Mouse (Mus musculus) limb, embryonic 14.5 days (tissue): Measurements from ENCODE around the gene Hoxd10. TPM values are rescaled to one million over a fixed set of nuclear protein-coding genes. Genes with fewer than 3 reads are reported as not detected.

Experiments used
- ATAC-seq: fragments of 200-750 bp; cut with Nextera tagmentation; 2 replicates; pipeline ENCODE4 v1.8.0; 2017; ENCODE audit warnings: low read depth, moderate number of reproducible peaks, moderate TSS enrichment; ENCODE audit not compliant: low FRiP score
- DNase-seq: peaks from one replicate; pipeline ENCODE4 v3.0.0-alpha.2; 2015; ENCODE audit warnings: low spot score
- H3K27ac ChIP-seq: fragments of 300-500 bp; sonication (generic); replicated peaks from 2 replicates; pipeline ENCODE4 v1.5.1; 2014; ENCODE audit warnings: low read depth, mild to moderate bottlenecking, low read length, moderate library complexity, mixed read lengths
- H3K27me3 ChIP-seq: fragments of 300-500 bp; sonication (generic); 2 replicates; pipeline ENCODE4 v1.6.1; 2014; ENCODE audit warnings: low read length, mixed read lengths; ENCODE audit not compliant: control insufficient read depth, insufficient read depth
- H3K36me3 ChIP-seq: fragments of 300-500 bp; sonication (generic); 2 replicates; pipeline ENCODE4 v1.6.1; 2014; ENCODE audit warnings: mild to moderate bottlenecking, low read length, moderate library complexity, mixed read lengths; ENCODE audit not compliant: control insufficient read depth, insufficient read depth
- H3K4me1 ChIP-seq: fragments of 300-500 bp; sonication (generic); 2 replicates; pipeline ENCODE4 v1.6.1; 2014; ENCODE audit warnings: antibody characterized with exemption, low read length, mixed read lengths; ENCODE audit not compliant: control insufficient read depth, insufficient read depth
- H3K4me2 ChIP-seq: fragments of 300-500 bp; sonication (generic); replicated peaks from 2 replicates; pipeline ENCODE4 v1.6.1; 2014; ENCODE audit warnings: low read depth, mild to moderate bottlenecking, low read length, moderate library complexity; ENCODE audit not compliant: severe bottlenecking
- H3K4me3 ChIP-seq: fragments of 300-500 bp; sonication (generic); replicated peaks from 2 replicates; pipeline ENCODE4 v1.5.1; 2014; ENCODE audit warnings: low read length
- H3K9ac ChIP-seq: fragments of 300-500 bp; sonication (generic); 2 replicates; pipeline ENCODE4 v1.6.1; 2014; ENCODE audit warnings: mild to moderate bottlenecking, low read depth, low read length, moderate library complexity; ENCODE audit not compliant: severe bottlenecking
- H3K9me3 ChIP-seq: fragments of 300-500 bp; sonication (generic); 2 replicates; pipeline ENCODE4 v1.6.1; 2016; ENCODE audit warnings: low read length; ENCODE audit not compliant: control insufficient read depth
- POLR2A ChIP-seq: fragments of 200-500 bp; IDR thresholded peaks from 2 replicates; pipeline ENCODE4 v1.8.0; 2012; ENCODE audit warnings: inconsistent platforms, mild to moderate bottlenecking, moderate library complexity, borderline replicate concordance; ENCODE audit not compliant: insufficient read depth, insufficient read length; ENCODE audit errors: extremely low read depth
- WGBS: fragments of 180-500 bp; shearing (Covaris S2); extraction: QIAGEN DNeasy Blood & Tissue Kit; methylation state at CpG from one replicate; pipeline ENCODE4 v1.1.7; 2014; 5-methylcytosine and 5-hydroxymethylcytosine counted together
- polyA plus RNA-seq, 2 experiments: library from polyadenylated mRNA; depleted of rRNA in 1 of 2; stranded (reverse) in 1 of 2; unstranded in 1 of 2; fragments of >200 nt; fragmentation: Nextera tagmentation in 1 of 2; extraction: Ambion mirVana in 1 of 2; gene quantifications; 2 replicates each; pipeline versions ENCODE4 v1.2.1 to v1.2.3; 2012 to 2014

Gene Hoxd10
- polyA plus RNA-seq, 2 experiments, result 18.3 to 39.4 TPM

DNA sequence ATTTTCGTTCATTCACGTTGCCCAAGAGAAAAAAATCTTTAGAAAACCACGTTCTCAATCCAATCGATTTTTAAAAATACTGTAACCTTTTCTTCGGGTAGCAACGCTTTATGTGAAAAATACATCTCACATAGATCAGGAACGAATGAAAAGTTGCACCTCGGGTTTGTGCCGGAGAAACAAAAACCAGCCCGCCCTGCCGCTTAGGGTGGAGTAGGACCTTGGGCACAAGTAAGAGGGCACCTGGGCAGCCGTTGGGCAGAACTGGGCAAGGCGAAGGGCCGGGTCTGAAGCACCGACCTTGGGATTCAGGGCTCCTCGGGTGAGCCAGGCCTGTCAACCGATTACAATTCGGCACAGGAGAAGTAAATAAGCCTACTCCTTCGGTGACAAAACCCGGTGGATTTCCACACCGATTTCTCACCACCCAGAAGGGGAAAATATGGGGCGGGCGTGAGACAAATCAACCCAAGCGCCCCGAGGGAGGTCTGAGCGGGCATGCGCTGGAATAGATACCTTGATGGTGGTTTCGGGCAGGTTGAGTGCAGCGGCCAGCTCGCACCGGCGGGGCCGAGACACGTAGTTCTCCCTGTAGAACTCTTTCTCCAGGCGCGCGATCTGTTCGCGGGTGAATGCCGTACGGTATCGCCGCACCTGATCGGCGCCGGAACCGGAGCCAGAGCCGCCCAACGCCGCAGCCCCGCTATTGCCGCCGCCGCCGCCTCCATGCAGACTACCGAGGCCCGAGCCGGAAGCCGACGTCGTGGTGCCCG, 34.3 kb upstream of the Hoxd10 start:
- peak overlapping the region; percentile 51 for H3K4me3 ChIP-seq
- H3K9me3 ChIP-seq, result no peaks in the 10 kb centered on the region
- no peak for TF ChIP-seq POLR2A
- DNase-seq, result no peak
- peaks cover 35% of the 10 kb centered on the region for H3K27me3 ChIP-seq
- peak overlapping the region; percentile 96 for H3K27ac ChIP-seq
- peaks cover 2% of the 10 kb centered on the region; the same call in 1 of the 2 replicates for H3K4me1 ChIP-seq
- no peak for ATAC-seq
- H3K9ac ChIP-seq, result peak overlapping the region; percentile 98
- 3% methylated on average over 62 of the region's 62 CpGs for WGBS
- H3K36me3 ChIP-seq, result peaks cover 7% of the 10 kb centered on the region; the same call in 1 of the 2 replicates
- H3K4me2 ChIP-seq, result peak overlapping the region; percentile 57

DNA sequence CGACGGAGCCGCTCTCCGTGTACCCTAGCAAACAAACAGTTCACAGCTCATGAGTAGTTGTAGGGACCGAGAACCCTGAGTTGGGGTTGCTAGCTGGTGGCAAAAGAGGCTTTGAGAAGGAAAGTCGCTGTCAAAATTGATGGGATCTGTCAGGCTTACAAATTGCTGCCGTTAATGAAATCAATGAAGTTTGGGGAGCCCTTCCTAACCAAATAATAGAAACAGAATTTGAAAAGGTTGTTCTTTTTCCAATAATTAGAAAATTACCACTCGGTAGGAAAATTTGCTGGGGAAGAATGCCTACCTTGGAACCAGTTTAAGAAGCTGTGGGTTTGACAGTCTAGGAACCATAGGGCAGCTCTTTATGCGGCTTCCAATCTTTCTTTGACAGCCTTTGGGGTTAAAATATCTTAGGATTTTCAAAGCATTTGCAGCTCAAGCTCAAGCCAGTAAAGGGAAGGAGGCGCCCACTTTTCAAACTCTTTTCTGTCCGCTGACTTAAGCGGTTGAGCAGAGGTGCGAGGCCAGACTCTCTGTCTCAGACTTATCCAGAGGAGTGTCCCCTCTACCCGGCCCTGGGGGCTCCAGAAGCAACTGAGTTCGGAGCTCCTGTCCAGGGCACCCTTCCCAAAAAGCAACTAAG, 33.6 kb upstream of the Hoxd10 start:
- H3K4me1 ChIP-seq, result peaks cover 2% of the 10 kb centered on the region; the same call in 1 of the 2 replicates
- peaks cover 32% of the 10 kb centered on the region for H3K27me3 ChIP-seq
- peaks cover 7% of the 10 kb centered on the region; the same call in 1 of the 2 replicates for H3K36me3 ChIP-seq
- no peak for TF ChIP-seq POLR2A
- H3K4me2 ChIP-seq, result peak overlapping the region; percentile 57
- 2% methylated on average over 15 of the region's 15 CpGs for WGBS
- H3K4me3 ChIP-seq, result peak overlapping the region; percentile 51
- peak overlapping the region; percentile 96 for H3K27ac ChIP-seq
- peak overlapping the region; percentile 98 for H3K9ac ChIP-seq
- DNase-seq (no peak), ATAC-seq (no peak)
- no peaks in the 10 kb centered on the region for H3K9me3 ChIP-seq

DNA sequence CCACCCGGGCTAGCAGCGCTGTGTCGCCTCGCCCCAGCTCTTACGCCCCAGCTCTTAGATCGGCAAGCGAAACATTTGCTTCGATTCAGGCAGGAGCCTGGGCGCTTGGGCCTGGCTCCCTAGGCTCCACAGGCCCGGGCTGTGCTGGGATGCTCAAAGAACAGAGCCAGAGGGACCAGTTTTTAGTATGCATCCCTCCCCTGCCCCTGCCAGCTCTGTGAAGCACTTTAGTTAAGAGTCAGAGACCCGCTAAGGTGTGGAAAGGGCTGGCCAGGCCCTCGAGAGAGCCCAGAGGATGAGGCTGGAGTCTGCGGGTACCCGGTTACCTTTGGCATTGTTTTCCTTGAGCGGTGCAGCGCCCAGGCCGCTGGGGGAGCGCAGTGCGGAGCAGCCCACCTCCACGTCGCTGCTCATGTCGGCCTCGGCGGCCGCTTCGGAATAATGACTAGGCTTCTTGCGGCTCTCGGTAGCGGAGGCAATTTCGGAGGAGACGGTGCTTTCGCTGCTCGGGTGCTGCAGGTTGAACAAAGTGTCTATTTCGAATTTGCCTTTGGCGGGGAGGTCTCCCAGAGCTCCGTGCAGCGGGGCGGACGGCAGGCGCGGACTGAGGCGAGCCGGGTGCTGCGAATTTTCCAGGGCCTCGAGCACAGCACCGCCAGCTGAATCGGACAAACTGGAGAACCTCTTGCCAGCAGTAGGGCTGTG, 32.9 kb upstream of the Hoxd10 start:
- H3K4me2 ChIP-seq, result peak overlapping the region; percentile 57
- H3K4me1 ChIP-seq, result peaks cover 2% of the 10 kb centered on the region; the same call in 1 of the 2 replicates
- peak overlapping the region; percentile 98 for H3K9ac ChIP-seq
- peaks cover 30% of the 10 kb centered on the region for H3K27me3 ChIP-seq
- WGBS, result 1% methylated on average over 45 of the region's 47 CpGs
- H3K9me3 ChIP-seq, result no peaks in the 10 kb centered on the region
- peak overlapping the region; percentile 96 for H3K27ac ChIP-seq
- H3K36me3 ChIP-seq, result peaks cover 5% of the 10 kb centered on the region; the same call in 1 of the 2 replicates
- peak overlapping the region; percentile 51 for H3K4me3 ChIP-seq
- no peak for ATAC-seq
- peak; percentile 15 for DNase-seq
- TF ChIP-seq POLR2A, result no peak

DNA sequence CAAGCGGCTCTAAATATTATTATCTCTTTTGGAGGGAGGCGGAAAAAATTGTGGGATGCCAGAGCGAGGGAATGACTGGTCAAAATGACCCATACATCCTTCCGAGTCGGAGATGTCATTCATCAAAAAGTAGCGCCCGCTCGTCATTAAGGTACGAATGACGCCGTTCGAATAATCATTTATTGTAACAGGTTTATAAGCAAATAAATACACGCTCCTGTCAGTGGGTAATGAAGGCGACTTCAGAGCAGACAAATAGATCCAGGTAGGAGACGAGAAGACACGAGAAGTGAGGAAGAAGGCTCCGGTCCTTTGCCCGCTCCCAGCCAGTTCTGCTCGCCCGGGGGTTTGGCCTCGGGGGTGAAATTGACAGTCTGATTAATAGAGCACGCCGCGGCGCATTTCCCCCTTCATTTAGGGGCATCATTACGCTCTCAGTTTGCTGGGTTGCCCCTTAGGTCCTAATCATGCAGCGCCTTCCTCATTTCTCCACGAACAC, 32.2 kb upstream of the Hoxd10 start, which contains the start of gene Evx2:
TSS of gene Evx2 (minus strand) at position 51 of the 499 bp plus-strand sequence.
- Histone ChIP-seq H3K4me1 (peaks cover 2% of the 10 kb centered on the region; the same call in 1 of the 2 replicates), H3K4me2 (peak within 1 kb of the TSS; percentile 57), H3K4me3 (peak within 1 kb of the TSS; percentile 51), H3K36me3 (peaks cover 3% of the 10 kb centered on the region; the same call in 1 of the 2 replicates), H3K9ac (peak within 1 kb of the TSS; percentile 98), H3K27ac (peak within 1 kb of the TSS; percentile 96), H3K9me3 (no peaks in the 10 kb centered on the region), H3K27me3 (peaks cover 30% of the 10 kb centered on the region)
- ATAC-seq (no peak), DNase-seq (peak; percentile 24)
- TF ChIP-seq POLR2A, result 0 out of 2 replicates have a peak, but pooled peaks have one; percentile 28
- under 1% methylated on average over 28 of the region's 28 CpGs for WGBS
